Mouse (Mus musculus) right cerebral cortex, postnatal 36 days (tissue): ENCODE measurements around the gene Gskip.

Experiments used
- DNase-seq, 2 experiments: peaks; one replicate each; pipeline ENCODE4 v3.0.0; 2022; ENCODE audit warnings: low spot score in 2 of 2, mixed read lengths in 1 of 2

The Gskip gene

GRCm38 (mm10) chr12:105722657-105723056 lies 38.0 kb downstream of the Gskip start:
- DNase-seq = no peak

- DNase-seq = no peak
These were observed 40.0 kb downstream of the Gskip start for GRCm38 (mm10) chr12:105724616-105725015.

- DNase-seq = no peak
These were observed 41.1 kb downstream of the Gskip start for GRCm38 (mm10) chr12:105725736-105726135.

- DNase-seq = no peak
These were observed 42.6 kb downstream of the Gskip start for GRCm38 (mm10) chr12:105727268-105727667.

- DNase-seq = no peak
These were observed 43.3 kb downstream of the Gskip start for GRCm38 (mm10) chr12:105727964-105728363.

GRCm38 (mm10) chr12:105730851-105731460 lies 46.3 kb downstream of the Gskip start:
- DNase-seq = no peak

- no peak for DNase-seq
These were observed 48.9 kb downstream of the Gskip start for GRCm38 (mm10) chr12:105733370-105734159.

- no peak for DNase-seq
These were observed 50.7 kb downstream of the Gskip start for GRCm38 (mm10) chr12:105735226-105735888.

- no peak for DNase-seq
These were observed 51.2 kb downstream of the Gskip start for GRCm38 (mm10) chr12:105735889-105736251.

- no peak for DNase-seq
These were observed 53.9 kb downstream of the Gskip start for GRCm38 (mm10) chr12:105738316-105739096.

- DNase-seq = no peak
These were observed 55.0 kb downstream of the Gskip start for GRCm38 (mm10) chr12:105739656-105740055.

GRCm38 (mm10) chr12:105748114-105748513 lies 63.5 kb downstream of the Gskip start:
- no peak for DNase-seq
